Mouse (Mus musculus): Measurements from ENCODE around the gene Patz1. TPM values are rescaled to one million over a fixed set of nuclear protein-coding genes. Genes with fewer than 3 reads are reported as not detected.

Gene Patz1
- polyA plus RNA-seq, 1 experiment from 2014 or later = 47.6 TPM

DNA sequence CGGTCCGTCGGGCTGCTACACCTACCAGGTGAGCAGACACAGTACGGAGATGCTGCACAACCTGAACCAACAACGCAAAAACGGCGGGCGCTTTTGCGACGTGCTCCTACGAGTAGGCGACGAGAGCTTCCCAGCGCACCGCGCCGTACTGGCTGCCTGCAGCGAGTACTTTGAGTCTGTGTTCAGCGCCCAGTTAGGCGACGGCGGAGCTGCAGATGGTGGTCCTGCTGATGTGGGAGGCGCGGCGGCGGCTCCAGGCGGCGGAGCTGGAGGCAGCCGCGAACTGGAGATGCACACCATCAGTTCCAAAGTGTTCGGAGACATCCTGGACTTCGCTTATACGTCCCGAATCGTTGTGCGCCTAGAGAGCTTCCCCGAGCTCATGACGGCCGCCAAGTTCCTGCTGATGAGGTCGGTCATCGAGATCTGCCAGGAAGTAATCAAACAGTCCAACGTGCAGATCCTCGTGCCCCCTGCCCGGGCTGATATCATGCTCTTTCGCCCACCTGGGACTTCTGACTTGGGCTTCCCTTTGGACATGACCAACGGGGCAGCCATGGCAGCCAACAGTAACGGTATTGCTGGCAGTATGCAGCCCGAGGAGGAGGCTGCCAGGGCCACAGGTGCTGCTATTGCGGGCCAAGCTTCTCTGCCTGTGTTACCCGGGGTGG is 2.1 kb downstream of the Patz1 start:
- Histone ChIP-seq H3K4me3 (replicated peaks; ENCODE audit: low read length) (peak overlapping the region; percentile 85), H3K4me2 (replicated peaks) (peak overlapping the region; percentile 100), H3K9ac (peak overlapping the region; percentile 97), H3K27me3 (ENCODE audit: control insufficient read depth, insufficient read depth, low read length) (no peaks in the 10 kb centered on the region), H3K27ac (peak overlapping the region; percentile 100), H3K4me1 (replicated peaks; ENCODE audit: control insufficient read depth, insufficient read depth, low read length) (peaks cover 49% of the 10 kb centered on the region), H3K36me3 (replicated peaks; ENCODE audit: control insufficient read depth, insufficient read depth) (peaks cover 26% of the 10 kb centered on the region), H3K9me3 (ENCODE audit: control insufficient read depth, low read length) (no peaks in the 10 kb centered on the region)
- peak; percentile 41 for DNase-seq (ENCODE audit: low spot score)
- under 1% methylated on average over 50 of the region's 50 CpGs for WGBS
- ATAC-seq (ENCODE audit: low FRiP score) = no peak

DNA sequence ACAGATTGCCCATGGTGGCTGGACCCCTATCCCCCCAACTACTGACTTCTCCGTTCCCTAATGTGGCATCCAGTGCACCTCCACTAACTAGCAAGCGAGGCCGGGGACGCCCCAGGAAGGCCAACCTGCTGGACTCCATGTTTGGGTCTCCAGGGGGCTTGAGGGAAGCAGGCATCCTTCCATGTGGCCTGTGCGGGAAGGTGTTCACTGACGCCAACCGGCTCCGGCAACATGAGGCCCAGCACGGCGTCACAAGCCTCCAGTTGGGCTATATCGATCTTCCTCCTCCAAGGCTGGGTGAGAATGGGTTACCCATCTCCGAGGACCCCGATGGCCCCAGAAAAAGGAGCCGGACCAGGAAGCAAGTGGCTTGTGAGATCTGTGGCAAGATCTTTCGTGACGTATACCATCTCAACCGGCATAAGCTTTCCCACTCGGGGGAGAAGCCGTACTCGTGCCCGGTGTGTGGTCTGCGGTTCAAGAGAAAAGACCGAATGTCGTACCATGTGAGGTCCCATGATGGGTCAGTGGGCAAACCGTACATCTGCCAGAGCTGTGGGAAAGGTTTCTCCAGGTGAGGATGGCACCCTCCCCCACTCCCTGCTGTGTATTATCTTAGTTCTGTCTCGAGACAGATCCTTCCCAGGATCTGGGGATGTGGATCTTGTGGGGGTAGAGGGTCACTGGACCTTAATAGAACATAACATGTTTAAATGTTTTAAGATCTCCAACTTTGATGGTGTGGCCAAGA is 2.8 kb downstream of the Patz1 start:
- ATAC-seq (ENCODE audit: low FRiP score) = no peak
- Histone ChIP-seq H3K4me2 (replicated peaks) (peak overlapping the region; percentile 100), H3K4me3 (replicated peaks; ENCODE audit: low read length) (peak overlapping the region; percentile 85), H3K27ac (peak overlapping the region; percentile 100), H3K4me1 (replicated peaks; ENCODE audit: control insufficient read depth, insufficient read depth, low read length) (peaks cover 56% of the 10 kb centered on the region), H3K36me3 (replicated peaks; ENCODE audit: control insufficient read depth, insufficient read depth) (peaks cover 33% of the 10 kb centered on the region), H3K27me3 (ENCODE audit: control insufficient read depth, insufficient read depth, low read length) (no peaks in the 10 kb centered on the region), H3K9me3 (ENCODE audit: control insufficient read depth, low read length) (no peaks in the 10 kb centered on the region), H3K9ac (peak overlapping the region; percentile 97)
- DNase-seq (ENCODE audit: low spot score) = no peak
- WGBS = under 1% methylated on average over 26 of the region's 26 CpGs

GRCm38 (mm10) chr11:3292062-3292421 is 3.4 kb downstream of the Patz1 start:
- 0% methylated on average over 8 of the region's 8 CpGs for WGBS
- Histone ChIP-seq H3K4me2 (replicated peaks) (peak overlapping the region; percentile 100), H3K27me3 (ENCODE audit: control insufficient read depth, insufficient read depth, low read length) (no peaks in the 10 kb centered on the region), H3K4me1 (replicated peaks; ENCODE audit: control insufficient read depth, insufficient read depth, low read length) (peaks cover 55% of the 10 kb centered on the region), H3K36me3 (replicated peaks; ENCODE audit: control insufficient read depth, insufficient read depth) (peaks cover 38% of the 10 kb centered on the region), H3K9me3 (ENCODE audit: control insufficient read depth, low read length) (no peaks in the 10 kb centered on the region), H3K4me3 (replicated peaks; ENCODE audit: low read length) (peak overlapping the region; percentile 85), H3K9ac (peak overlapping the region; percentile 97), H3K27ac (peak overlapping the region; percentile 100)
- DNase-seq (ENCODE audit: low spot score) (peak; percentile 53), ATAC-seq (ENCODE audit: low FRiP score) (no peak)

GRCm38 (mm10) chr11:3292711-3293249 is 4.1 kb downstream of the Patz1 start:
- ATAC-seq (ENCODE audit: low FRiP score) = peak; percentile 5
- Histone ChIP-seq H3K4me3 (replicated peaks; ENCODE audit: low read length) (peak overlapping the region; percentile 85), H3K27ac (peak overlapping the region; percentile 100), H3K36me3 (replicated peaks; ENCODE audit: control insufficient read depth, insufficient read depth) (peaks cover 46% of the 10 kb centered on the region), H3K4me1 (replicated peaks; ENCODE audit: control insufficient read depth, insufficient read depth, low read length) (peaks cover 48% of the 10 kb centered on the region), H3K9ac (peak overlapping the region; percentile 97), H3K27me3 (ENCODE audit: control insufficient read depth, insufficient read depth, low read length) (no peaks in the 10 kb centered on the region), H3K4me2 (replicated peaks) (peak overlapping the region; percentile 100), H3K9me3 (ENCODE audit: control insufficient read depth, low read length) (no peaks in the 10 kb centered on the region)
- 0% methylated on average over 8 of the region's 8 CpGs for WGBS
- peak; percentile 61 for DNase-seq (ENCODE audit: low spot score)

- ATAC-seq (ENCODE audit: low FRiP score) (no peak), DNase-seq (ENCODE audit: low spot score) (no peak)
- Histone ChIP-seq H3K27ac (peak overlapping the region; percentile 100), H3K4me1 (replicated peaks; ENCODE audit: control insufficient read depth, insufficient read depth, low read length) (peaks cover 42% of the 10 kb centered on the region), H3K4me2 (replicated peaks) (peak overlapping the region; percentile 100), H3K9ac (peak overlapping the region; percentile 97), H3K27me3 (ENCODE audit: control insufficient read depth, insufficient read depth, low read length) (no peaks in the 10 kb centered on the region), H3K36me3 (replicated peaks; ENCODE audit: control insufficient read depth, insufficient read depth) (peaks cover 51% of the 10 kb centered on the region), H3K9me3 (ENCODE audit: control insufficient read depth, low read length) (no peaks in the 10 kb centered on the region), H3K4me3 (replicated peaks; ENCODE audit: low read length) (peak overlapping the region; percentile 85)
- 14% methylated on average over 4 of the region's 4 CpGs for WGBS
Observed at GRCm38 (mm10) chr11:3293361-3293760, 4.7 kb downstream of the Patz1 start.

DNA sequence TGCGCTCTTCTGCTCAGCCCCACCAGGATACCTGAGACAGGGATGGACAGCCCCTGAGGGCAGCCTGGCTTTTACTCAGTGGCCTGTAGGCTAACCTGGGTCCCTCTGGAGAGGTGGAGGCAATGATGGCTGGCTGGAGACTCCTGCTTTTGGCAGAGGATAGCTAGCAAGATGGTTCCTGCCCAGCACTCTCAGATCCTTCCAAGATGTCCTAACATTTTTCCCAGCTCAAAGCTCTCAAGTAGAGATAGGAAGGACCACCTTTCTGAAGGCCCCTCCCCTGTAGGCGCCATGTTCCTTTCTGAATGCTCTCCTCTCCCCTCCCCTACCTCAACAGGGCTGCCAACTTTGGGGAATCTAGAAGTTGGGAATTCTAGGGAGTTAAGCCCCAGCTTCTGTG is 6.0 kb downstream of the Patz1 start:
- H3K9ac ChIP-seq = peak overlapping the region; percentile 97
- H3K4me1 ChIP-seq (replicated peaks; ENCODE audit: control insufficient read depth, insufficient read depth, low read length) = peaks cover 38% of the 10 kb centered on the region
- ATAC-seq (ENCODE audit: low FRiP score) (no peak), DNase-seq (ENCODE audit: low spot score) (no peak)
- H3K4me2 ChIP-seq (replicated peaks) = peak overlapping the region; percentile 100
- no peak overlapping the region for H3K27ac ChIP-seq
- peaks cover 64% of the 10 kb centered on the region for H3K36me3 ChIP-seq (replicated peaks; ENCODE audit: control insufficient read depth, insufficient read depth)
- H3K4me3 ChIP-seq (replicated peaks; ENCODE audit: low read length) = peak overlapping the region; percentile 85; the same call in 1 of the 2 replicates
- H3K27me3 ChIP-seq (ENCODE audit: control insufficient read depth, insufficient read depth, low read length) = no peaks in the 10 kb centered on the region
- H3K9me3 ChIP-seq (ENCODE audit: control insufficient read depth, low read length) = no peaks in the 10 kb centered on the region
- 90% methylated on average over 2 of the region's 2 CpGs for WGBS

- H3K27me3 ChIP-seq (ENCODE audit: control insufficient read depth, insufficient read depth, low read length) = no peaks in the 10 kb centered on the region
- no peak for DNase-seq (ENCODE audit: low spot score)
- no peak overlapping the region for H3K4me3 ChIP-seq (replicated peaks; ENCODE audit: low read length)
- H3K4me1 ChIP-seq (replicated peaks; ENCODE audit: control insufficient read depth, insufficient read depth, low read length) = peaks cover 38% of the 10 kb centered on the region
- no peak overlapping the region for H3K27ac ChIP-seq
- peak overlapping the region; percentile 19; the same call in 1 of the 2 replicates for H3K4me2 ChIP-seq (replicated peaks)
- peaks cover 78% of the 10 kb centered on the region for H3K36me3 ChIP-seq (replicated peaks; ENCODE audit: control insufficient read depth, insufficient read depth)
- H3K9me3 ChIP-seq (ENCODE audit: control insufficient read depth, low read length) = no peaks in the 10 kb centered on the region
- no peak for ATAC-seq (ENCODE audit: low FRiP score)
- 0 out of 2 replicates have a peak overlapping the region, but pooled peaks have one; percentile 20 for H3K9ac ChIP-seq
- 74% methylated on average over 5 of the region's 5 CpGs for whole genome bisulfite sequencing
Observed at GRCm38 (mm10) chr11:3296056-3296455, 7.4 kb downstream of the Patz1 start.

GRCm38 (mm10) chr11:3297871-3298812 is 9.5 kb downstream of the Patz1 start:
- Histone ChIP-seq H3K36me3 (replicated peaks; ENCODE audit: control insufficient read depth, insufficient read depth) (peaks cover 98% of the 10 kb centered on the region), H3K4me2 (replicated peaks) (no peak overlapping the region), H3K27me3 (ENCODE audit: control insufficient read depth, insufficient read depth, low read length) (no peaks in the 10 kb centered on the region), H3K27ac (no peak overlapping the region), H3K9me3 (ENCODE audit: control insufficient read depth, low read length) (no peaks in the 10 kb centered on the region), H3K9ac (no peak overlapping the region; the same call in 1 of the 2 replicates), H3K4me3 (replicated peaks; ENCODE audit: low read length) (no peak overlapping the region), H3K4me1 (replicated peaks; ENCODE audit: control insufficient read depth, insufficient read depth, low read length) (peaks cover 31% of the 10 kb centered on the region)
- 87% methylated on average over 10 of the region's 10 CpGs for WGBS
- no peak for ATAC-seq (ENCODE audit: low FRiP score)
- DNase-seq (ENCODE audit: low spot score) = no peak
